In the genomic region with DNA sequence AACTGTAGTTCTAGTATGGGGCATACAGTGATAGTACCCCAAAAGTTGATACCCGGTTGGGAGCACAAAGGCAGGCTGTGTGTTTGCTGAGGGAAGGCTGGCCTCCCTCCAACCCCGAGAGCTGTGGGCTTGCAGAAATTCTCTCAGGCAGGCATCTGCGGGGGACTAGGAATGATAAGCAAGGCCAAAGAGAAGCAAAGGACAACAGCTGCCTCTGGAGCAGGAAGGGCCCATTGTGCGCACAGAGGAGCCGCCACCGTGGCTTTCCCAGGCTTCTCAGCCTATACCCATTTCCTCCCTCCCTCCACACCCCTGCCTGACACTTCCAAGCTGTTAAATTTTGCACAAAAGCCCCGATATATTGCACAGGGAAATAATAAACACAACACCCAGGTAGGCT, we compare ENCODE assay signal across 9 mouse cellular contexts. TPM values are rescaled to one million over a fixed set of nuclear protein-coding genes. Genes with fewer than 3 reads are reported as not detected.
DNase-seq lines count a peak whose midpoint lies in the region; ATAC-seq and TF ChIP-seq lines count a peak whose summit lies in the region.
"Had no signal": no experiment of that assay in that cellular context is flagged by ENCODE, and none has a peak within 500 bp of the region (broad histone marks: within the 10 kb centered on the region; RNA-seq: fewer than 3 reads in every experiment).

No protein-coding gene starts in this region.

- no peak for TF ChIP-seq CTCF in layer of hippocampus, adult 2 months (conservative IDR thresholded peaks at IDR 0.05)
- no peak for TF ChIP-seq CTCF in olfactory bulb, adult 2 months (IDR thresholded peaks at IDR 0.05; ENCODE audit: insufficient read depth, low read depth, low read length)

- peaks cover 14% of the 10 kb centered on the region for H3K4me1 ChIP-seq in embryonic facial prominence, embryonic 13.5 days
- H3K4me1 ChIP-seq in intestine, embryonic 16.5 days (ENCODE audit: control insufficient read depth, insufficient read depth, low read length) = peaks cover 23% of the 10 kb centered on the region
- peaks cover 21% of the 10 kb centered on the region for H3K4me1 ChIP-seq in olfactory bulb, adult 2 months (ENCODE audit: control insufficient read depth, insufficient read depth, low read length)

- H3K9ac ChIP-seq in embryonic facial prominence, embryonic 13.5 days = no peak overlapping the region
- no peak overlapping the region for H3K9ac ChIP-seq in intestine, embryonic 16.5 days (ENCODE audit: low read depth, low read length)
- H3K9ac ChIP-seq: limb, embryonic 15.5 days had no signal

- H3K9me3 ChIP-seq in embryonic facial prominence, embryonic 13.5 days = no peaks in the 10 kb centered on the region
- no peaks in the 10 kb centered on the region for H3K9me3 ChIP-seq in intestine, embryonic 16.5 days (ENCODE audit: control insufficient read depth, low read length)
- H3K9me3 ChIP-seq: limb, embryonic 15.5 days had no signal

- DNase-seq in layer of hippocampus, adult 2 months (ENCODE audit: low spot score in 2 of 2) = peak in 1 of 2 experiments; percentile 25
- no peak for DNase-seq in layer of hippocampus, postnatal 36 days
- no peak for DNase-seq in adrenal gland, postnatal 36 days
- DNase-seq in adipocyte (ENCODE audit: low spot score) = no peak
- DNase-seq in spleen, postnatal 36 days (ENCODE audit: low spot score in 2 of 2) = no peak

- 9% methylated on average over 7 of the region's 7 CpGs for WGBS in embryonic facial prominence, embryonic 13.5 days
- 5% methylated on average over 7 of the region's 7 CpGs for WGBS in intestine, embryonic 16.5 days
- WGBS in olfactory bulb, adult 2 months = 7% methylated on average over 7 of the region's 7 CpGs

- TF ChIP-seq POLR2A in olfactory bulb, adult 2 months (IDR thresholded peaks at IDR 0.05; ENCODE audit: insufficient read depth, low read depth, low read length) = no peak

- peaks cover 24% of the 10 kb centered on the region for H3K27me3 ChIP-seq in embryonic facial prominence, embryonic 13.5 days
- no peaks in the 10 kb centered on the region for H3K27me3 ChIP-seq in intestine, embryonic 16.5 days (replicated peaks; ENCODE audit: control insufficient read depth, insufficient read depth, low read length)

- peak overlapping the region; percentile 67 for H3K27ac ChIP-seq in layer of hippocampus, adult 2 months
- no peak overlapping the region; the same call in 1 of the 2 replicates for H3K27ac ChIP-seq in embryonic facial prominence, embryonic 13.5 days
- H3K27ac ChIP-seq in intestine, embryonic 16.5 days (ENCODE audit: low read length) = peak overlapping the region; percentile 0; the same call in 1 of the 2 replicates
- H3K27ac ChIP-seq in olfactory bulb, adult 2 months (ENCODE audit: insufficient read depth, low read depth, low read length) = no peak overlapping the region
- H3K27ac ChIP-seq: limb, embryonic 15.5 days had no signal

- peak overlapping the region; percentile 97 for H3K4me2 ChIP-seq in embryonic facial prominence, embryonic 13.5 days
- H3K4me2 ChIP-seq in intestine, embryonic 16.5 days (ENCODE audit: low read depth, low read length) = no peak overlapping the region

- no peak for ATAC-seq in embryonic facial prominence, embryonic 13.5 days (ENCODE audit: insufficient number of reproducible peaks, insufficient read depth, low FRiP score, low TSS enrichment, low read depth)
- no peak for ATAC-seq in intestine, embryonic 16.5 days

- H3K36me3 ChIP-seq in embryonic facial prominence, embryonic 13.5 days = no peaks in the 10 kb centered on the region
- no peaks in the 10 kb centered on the region for H3K36me3 ChIP-seq in intestine, embryonic 16.5 days (ENCODE audit: control insufficient read depth, insufficient read depth, low read length)
- H3K36me3 ChIP-seq: limb, embryonic 15.5 days had no signal

- peak overlapping the region; percentile 74 for H3K4me3 ChIP-seq in layer of hippocampus, adult 2 months
- H3K4me3 ChIP-seq in embryonic facial prominence, embryonic 13.5 days = 0 out of 2 replicates have a peak overlapping the region, but pooled peaks have one; percentile 60
- H3K4me3 ChIP-seq in intestine, embryonic 16.5 days (ENCODE audit: low read length) = no peak overlapping the region; the same call in 1 of the 2 replicates
- peak overlapping the region; percentile 9; the same call in 1 of the 2 replicates for H3K4me3 ChIP-seq in olfactory bulb, adult 2 months (ENCODE audit: insufficient read depth, low read depth, low read length)

RNA-seq across cellular contexts. Expression of a gene that starts 1.4 kb away (rescaled TPM):
- total RNA-seq in layer of hippocampus, adult 2 months (2021) = 10 to 100 TPM; 15.8 to 17.4 TPM
- 10 to 100 TPM; 15.2 to 17.2 TPM for total RNA-seq in layer of hippocampus, postnatal 36 days (2021)
- 1.9 and 2.2 TPM in 2 replicates for polyA plus RNA-seq in embryonic facial prominence, embryonic 13.5 days (2015; fragmentation: Nextera tagmentation; extraction: Ambion mirVana)
- 0.89 and 2.0 TPM in 2 replicates for polyA plus RNA-seq in intestine, embryonic 16.5 days (2015; fragmentation: Nextera tagmentation; extraction: Ambion mirVana)
- polyA plus RNA-seq in olfactory bulb, adult 2 months (2012; ENCODE audit: insufficient read depth, insufficient read length, low replicate concordance, missing spikeins) = not detected in 2 replicates
- total RNA-seq in adrenal gland, postnatal 36 days (2021) = 1 to 10 TPM; 1.1 to 1.4 TPM

RNA-seq across cellular contexts. Expression of a gene that starts 15.5 kb away (rescaled TPM):
- 1 to 10 TPM; 1.7 to 2.8 TPM for total RNA-seq in layer of hippocampus, adult 2 months (2021)
- 1 to 10 TPM; 3.6 to 4.0 TPM for total RNA-seq in layer of hippocampus, postnatal 36 days (2021)
- polyA plus RNA-seq in embryonic facial prominence, embryonic 13.5 days (2015; fragmentation: Nextera tagmentation; extraction: Ambion mirVana) = 27.2 and 28.8 TPM in 2 replicates
- polyA plus RNA-seq in intestine, embryonic 16.5 days (2015; fragmentation: Nextera tagmentation; extraction: Ambion mirVana) = 15.8 and 20.2 TPM in 2 replicates
- not detected in 2 replicates for polyA plus RNA-seq in olfactory bulb, adult 2 months (2012; ENCODE audit: insufficient read depth, insufficient read length, low replicate concordance, missing spikeins)
- 10 to 100 TPM in 1 of 2 experiments, 1 to 10 TPM in 1; 1.9 to 10.5 TPM for total RNA-seq in adrenal gland, postnatal 36 days (2021)

RNA-seq across cellular contexts. Expression of a gene that starts 39.7 kb away (rescaled TPM):
- 100 to 1,000 TPM; 459 to 497 TPM for total RNA-seq in layer of hippocampus, adult 2 months (2021)
- total RNA-seq in layer of hippocampus, postnatal 36 days (2021) = 100 to 1,000 TPM; 510 to 526 TPM
- 148 and 162 TPM in 2 replicates for polyA plus RNA-seq in embryonic facial prominence, embryonic 13.5 days (2015; fragmentation: Nextera tagmentation; extraction: Ambion mirVana)
- 155 and 161 TPM in 2 replicates for polyA plus RNA-seq in intestine, embryonic 16.5 days (2015; fragmentation: Nextera tagmentation; extraction: Ambion mirVana)
- 373 and 551 TPM in 2 replicates for polyA plus RNA-seq in olfactory bulb, adult 2 months (2012; ENCODE audit: insufficient read depth, insufficient read length, low replicate concordance, missing spikeins)
- total RNA-seq in adrenal gland, postnatal 36 days (2021) = 100 to 1,000 TPM; 213 to 255 TPM

Comparison
In these comparisons a context has a peak if more than half of its experiments do, and no peak if none do; other contexts are left out.
1. H3K27ac ChIP-seq: peak in layer of hippocampus, adult 2 months (single experiment) and intestine, embryonic 16.5 days (single experiment); none in embryonic facial prominence, embryonic 13.5 days (single experiment) and olfactory bulb, adult 2 months (single experiment).
2. RNA of a gene that starts 1.4 kb away (total RNA-seq): 15.8 to 17.4 TPM in layer of hippocampus, adult 2 months and 15.2 to 17.2 TPM in layer of hippocampus, postnatal 36 days; 1.1 to 1.4 TPM in adrenal gland, postnatal 36 days; every median in the first group is over 4 times any median in the second.